16 mouse cellular contexts compared by ENCODE assay signal in genomic region chr9:114760353-114760752, GRCm38 (mm10).
"Had no signal": no experiment of that assay in that cellular context is flagged by ENCODE, and none has a peak within 500 bp of the region (broad histone marks: within the 10 kb centered on the region; RNA-seq: fewer than 3 reads in every experiment).

No protein-coding gene starts in this region.

- DNase-seq: kidney, adult 11 months; kidney, adult 9 months; kidney, postnatal 36 days; layer of hippocampus, adult 9-11 months; layer of hippocampus, postnatal 36 days; lung, adult 18-20 months; right cerebral cortex, adult 18-20 months; right cerebral cortex, postnatal 25 days; thymus, adult 2 months; thymus, postnatal 25 days had no signal

- H3K27me3 ChIP-seq: limb, embryonic 13.5 days; midbrain, embryonic 13.5 days; stomach, embryonic 15.5 days had no signal

- H3K9ac ChIP-seq: limb, embryonic 13.5 days; liver, embryonic 14.5 days; midbrain, embryonic 13.5 days; stomach, embryonic 15.5 days had no signal

- H3K4me2 ChIP-seq: limb, embryonic 13.5 days; midbrain, embryonic 13.5 days; stomach, embryonic 15.5 days had no signal

- H3K9me3 ChIP-seq: limb, embryonic 13.5 days; midbrain, embryonic 13.5 days; stomach, embryonic 15.5 days had no signal

- H3K4me3 ChIP-seq: limb, embryonic 13.5 days; midbrain, embryonic 13.5 days; myocyte; stomach, embryonic 15.5 days had no signal

- H3K4me1 ChIP-seq: limb, embryonic 13.5 days; midbrain, embryonic 13.5 days; stomach, embryonic 15.5 days had no signal

- ATAC-seq: midbrain, embryonic 13.5 days had no signal

- H3K27ac ChIP-seq: kidney, postnatal 0 days; limb, embryonic 13.5 days; liver, embryonic 14.5 days; midbrain, embryonic 13.5 days; stomach, embryonic 15.5 days had no signal
